8 mouse cellular contexts compared by ENCODE assay signal in the genomic region with DNA sequence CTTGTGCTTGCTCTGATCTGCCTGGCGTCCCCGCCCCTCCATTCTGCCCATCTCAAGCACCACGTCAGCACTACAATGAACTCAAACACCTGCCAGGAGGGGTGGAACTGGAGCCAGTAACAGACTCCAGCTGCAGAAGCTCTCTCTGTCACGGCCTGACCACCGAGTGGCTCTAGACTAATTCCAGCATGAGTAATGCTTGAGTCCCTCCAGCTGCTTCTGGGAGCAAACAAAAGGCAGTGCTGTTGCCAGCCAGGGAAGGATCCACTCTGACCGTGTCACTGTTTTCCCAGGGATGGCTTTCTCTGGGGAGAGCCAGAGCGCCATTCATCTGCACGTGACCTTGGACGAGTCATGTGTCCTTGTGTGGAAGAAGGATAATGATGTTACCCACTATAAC. TPM values are rescaled to one million over a fixed set of nuclear protein-coding genes. Genes with fewer than 3 reads are reported as not detected.
A peak's percentile ranks its signal among the peaks of the same experiment; 100 is the strongest.
DNase-seq lines count a peak whose midpoint lies in the region; ATAC-seq and TF ChIP-seq lines count a peak whose summit lies in the region.

No protein-coding gene starts in this region.

- no peak for TF ChIP-seq CTCF in lung, embryonic 14.5 days (IDR thresholded peaks at IDR 0.05; ENCODE audit: low read depth)

- no peaks in the 10 kb centered on the region for H3K27me3 ChIP-seq in forebrain, embryonic 10.5 days (ENCODE audit: poor library complexity, severe bottlenecking)
- no peaks in the 10 kb centered on the region for H3K27me3 ChIP-seq in lung, embryonic 14.5 days (ENCODE audit: insufficient read depth, low read length)
- no peaks in the 10 kb centered on the region for H3K27me3 ChIP-seq in stomach, embryonic 14.5 days (ENCODE audit: control insufficient read depth, insufficient read depth, low read length)

- H3K36me3 ChIP-seq in forebrain, embryonic 10.5 days (replicated peaks) = no peaks in the 10 kb centered on the region
- H3K36me3 ChIP-seq in lung, embryonic 14.5 days (ENCODE audit: insufficient read depth) = no peaks in the 10 kb centered on the region
- H3K36me3 ChIP-seq in stomach, embryonic 14.5 days (ENCODE audit: control insufficient read depth, insufficient read depth, low read length) = no peaks in the 10 kb centered on the region

- peak overlapping the region; percentile 48; the same call in 1 of the 2 replicates for H3K27ac ChIP-seq in forebrain, embryonic 10.5 days
- H3K27ac ChIP-seq in lung, embryonic 14.5 days (ENCODE audit: low read depth) = peak overlapping the region; percentile 54; the same call in 1 of the 2 replicates
- peak overlapping the region; percentile 67 for H3K27ac ChIP-seq in stomach, embryonic 14.5 days (ENCODE audit: low read length)

- 35% methylated on average over 9 of the region's 9 CpGs for WGBS in forebrain, embryonic 10.5 days
- WGBS in lung, embryonic 14.5 days = 12% methylated on average over 9 of the region's 9 CpGs
- WGBS in stomach, embryonic 14.5 days = 8% methylated on average over 9 of the region's 9 CpGs

- intact Hi-C loops in heart, postnatal 10 days (cut with DNase I) = no loop called here

- peak overlapping the region; percentile 29 for H3K4me2 ChIP-seq in lung, embryonic 14.5 days
- H3K4me2 ChIP-seq in stomach, embryonic 14.5 days (replicated peaks; ENCODE audit: low read depth, low read length) = no peak overlapping the region

- peak; percentile 47; the same call in 1 of the 2 replicates for ATAC-seq in frontal cortex, adult (ENCODE audit: low TSS enrichment)
- peak; percentile 99 for ATAC-seq in lung, embryonic 14.5 days (ENCODE audit: insufficient read depth)
- ATAC-seq in stomach, embryonic 14.5 days (ENCODE audit: insufficient number of reproducible peaks, insufficient read depth, low FRiP score, low read depth) = peak; percentile 94

- H3K9ac ChIP-seq in lung, embryonic 14.5 days = no peak overlapping the region
- no peak overlapping the region for H3K9ac ChIP-seq in stomach, embryonic 14.5 days (replicated peaks; ENCODE audit: low read depth, low read length)

- H3K4me1 ChIP-seq in forebrain, embryonic 10.5 days = peaks cover 7% of the 10 kb centered on the region
- H3K4me1 ChIP-seq in lung, embryonic 14.5 days (ENCODE audit: insufficient read depth) = peaks cover under 1% of the 10 kb centered on the region; the same call in 1 of the 2 replicates
- H3K4me1 ChIP-seq in stomach, embryonic 14.5 days (ENCODE audit: control insufficient read depth, insufficient read depth, low read length) = 0 out of 2 replicates have a peak, but pooled peaks cover 6% of the 10 kb centered on the region

- no peak overlapping the region for H3K4me3 ChIP-seq in forebrain, embryonic 10.5 days
- H3K4me3 ChIP-seq in lung, embryonic 14.5 days (ENCODE audit: low read depth, low read length) = no peak overlapping the region
- H3K4me3 ChIP-seq in stomach, embryonic 14.5 days (ENCODE audit: low read depth, low read length) = peak overlapping the region; percentile 9; the same call in 1 of the 2 replicates

- no peak for DNase-seq in frontal cortex, postnatal 10 days (ENCODE audit: low spot score in 2 of 2)
- peak; percentile 24 for DNase-seq in forebrain, embryonic 10.5 days (ENCODE audit: extremely low spot score, low spot score)
- peak; percentile 85 to 86 for DNase-seq in heart, postnatal 10 days
- DNase-seq in lung, embryonic 14.5 days = peak; percentile 91
- DNase-seq in layer of hippocampus, postnatal 36 days = no peak
- no peak for DNase-seq in frontal cortex, postnatal 25 days (ENCODE audit: low spot score in 2 of 2)

- no peaks in the 10 kb centered on the region for H3K9me3 ChIP-seq in forebrain, embryonic 10.5 days
- no peaks in the 10 kb centered on the region for H3K9me3 ChIP-seq in lung, embryonic 14.5 days (ENCODE audit: low read depth, low read length)
- no peaks in the 10 kb centered on the region for H3K9me3 ChIP-seq in stomach, embryonic 14.5 days (ENCODE audit: control insufficient read depth, low read depth, low read length)

RNA-seq across cellular contexts. Expression of gene Tek, which starts 13.4 kb away (rescaled TPM):
- polyA plus RNA-seq in forebrain, embryonic 10.5 days (2016; fragmentation: Nextera tagmentation; extraction: Ambion mirVana) = 8.5 and 8.9 TPM in 2 replicates
- 10 to 100 TPM; 61.1 to 69.4 TPM for total RNA-seq in heart, postnatal 10 days (2021)
- polyA plus RNA-seq in lung, embryonic 14.5 days (2014; fragmentation: Nextera tagmentation; extraction: Ambion mirVana) = 40.5 and 42.4 TPM in 2 replicates
- 11.7 and 12.6 TPM in 2 replicates for polyA plus RNA-seq in stomach, embryonic 14.5 days (2014; fragmentation: Nextera tagmentation; extraction: Ambion mirVana)
- total RNA-seq in layer of hippocampus, postnatal 36 days (2021) = 1 to 10 TPM; 6.8 to 7.9 TPM

Comparison
In these comparisons a context has a peak if more than half of its experiments do, and no peak if none do; other contexts are left out.
1. ATAC-seq: peak in every context shown above with its lines; median percentile 99 in lung, embryonic 14.5 days; 94 in stomach, embryonic 14.5 days; 47 in frontal cortex, adult.
2. DNase-seq: peak in forebrain, embryonic 10.5 days (single experiment), heart, postnatal 10 days (2 of 2) and lung, embryonic 14.5 days (single experiment); none in frontal cortex, postnatal 10 days (0 of 2), layer of hippocampus, postnatal 36 days (0 of 2) and frontal cortex, postnatal 25 days (0 of 2).
3. Peak in every context shown above with its lines, with median percentiles within 50 percentile points of each other: H3K27ac ChIP-seq.